Mouse (Mus musculus): Measurements from ENCODE around the gene Ap1ar. TPM values are rescaled to one million over a fixed set of nuclear protein-coding genes. Genes with fewer than 3 reads are reported as not detected.

The Ap1ar gene
- polyA plus RNA-seq, 1 experiment from 2014 or later, result 105 TPM

- Histone ChIP-seq H3K4me1 (no peaks in the 10 kb centered on the region), H3K27me3 (replicated peaks) (peaks cover 26% of the 10 kb centered on the region), H3K9ac (replicated peaks) (no peak overlapping the region), H3K36me3 (no peaks in the 10 kb centered on the region), H3K27ac (replicated peaks) (no peak overlapping the region), H3K4me3 (replicated peaks) (no peak overlapping the region), H3K4me2 (no peak overlapping the region), H3K9me3 (replicated peaks) (no peaks in the 10 kb centered on the region)
- WGBS, result 57% methylated on average over 5 of the region's 5 CpGs
- ATAC-seq (ENCODE audit: low FRiP score), result no peak
These were observed 72.8 kb downstream of the Ap1ar start for GRCm38 (mm10) chr3:127764541-127764940.

- H3K27me3 ChIP-seq (replicated peaks), result peaks cover 34% of the 10 kb centered on the region
- WGBS, result 20% methylated on average over 7 of the region's 7 CpGs
- no peak for ATAC-seq (ENCODE audit: low FRiP score)
These were observed 74.2 kb downstream of the Ap1ar start for GRCm38 (mm10) chr3:127763076-127763612.

GRCm38 (mm10) chr3:127762403-127762802, 74.9 kb downstream of the Ap1ar start:
- no peak for ATAC-seq (ENCODE audit: low FRiP score)
- no peak overlapping the region for H3K27ac ChIP-seq (replicated peaks)
- H3K4me1 ChIP-seq, result peaks cover 3% of the 10 kb centered on the region
- H3K4me3 ChIP-seq (replicated peaks), result no peak overlapping the region
- no peak overlapping the region for H3K4me2 ChIP-seq
- WGBS, result 60% methylated on average over 8 of the region's 8 CpGs
- H3K27me3 ChIP-seq (replicated peaks), result peaks cover 39% of the 10 kb centered on the region
- no peak overlapping the region for H3K9ac ChIP-seq (replicated peaks)
- H3K9me3 ChIP-seq (replicated peaks), result no peaks in the 10 kb centered on the region
- H3K36me3 ChIP-seq, result no peaks in the 10 kb centered on the region

More at GRCm38 (mm10) chr3:127763076-127763612, 74.2 kb downstream of the Ap1ar start:
- H3K9me3 ChIP-seq (replicated peaks), result no peaks in the 10 kb centered on the region
- H3K9ac ChIP-seq (replicated peaks), result no peak overlapping the region
- H3K4me3 ChIP-seq (replicated peaks), result no peak overlapping the region
- no peaks in the 10 kb centered on the region for H3K36me3 ChIP-seq
- H3K27ac ChIP-seq (replicated peaks), result no peak overlapping the region
- no peak overlapping the region for H3K4me2 ChIP-seq
- peaks cover 3% of the 10 kb centered on the region for H3K4me1 ChIP-seq

- Histone ChIP-seq H3K27ac (replicated peaks) (no peak overlapping the region), H3K27me3 (replicated peaks) (peaks cover 69% of the 10 kb centered on the region), H3K4me1 (peaks cover 3% of the 10 kb centered on the region), H3K9ac (replicated peaks) (no peak overlapping the region), H3K4me2 (no peak overlapping the region), H3K9me3 (replicated peaks) (no peaks in the 10 kb centered on the region), H3K36me3 (no peaks in the 10 kb centered on the region), H3K4me3 (replicated peaks) (no peak overlapping the region)
- WGBS, result 17% methylated on average over 8 of the region's 8 CpGs
- no peak; the same call in 1 of the 2 replicates for ATAC-seq (ENCODE audit: low FRiP score)
These were observed 78.1 kb downstream of the Ap1ar start for GRCm38 (mm10) chr3:127759212-127759611.

- Histone ChIP-seq H3K4me3 (replicated peaks) (no peak overlapping the region), H3K4me1 (peaks cover 3% of the 10 kb centered on the region), H3K4me2 (no peak overlapping the region), H3K9me3 (replicated peaks) (no peaks in the 10 kb centered on the region), H3K27ac (replicated peaks) (no peak overlapping the region), H3K36me3 (no peaks in the 10 kb centered on the region), H3K9ac (replicated peaks) (no peak overlapping the region), H3K27me3 (replicated peaks) (peaks cover 73% of the 10 kb centered on the region)
- WGBS, result 14% methylated on average over 4 of the region's 4 CpGs
- ATAC-seq (ENCODE audit: low FRiP score), result no peak; the same call in 1 of the 2 replicates
These were observed 78.5 kb downstream of the Ap1ar start for GRCm38 (mm10) chr3:127758806-127759205.

GRCm38 (mm10) chr3:127757886-127758301, 79.4 kb downstream of the Ap1ar start:
- Histone ChIP-seq H3K9ac (replicated peaks) (no peak overlapping the region), H3K27me3 (replicated peaks) (peaks cover 80% of the 10 kb centered on the region), H3K36me3 (no peaks in the 10 kb centered on the region), H3K27ac (replicated peaks) (no peak overlapping the region), H3K9me3 (replicated peaks) (no peaks in the 10 kb centered on the region), H3K4me1 (peaks cover 3% of the 10 kb centered on the region), H3K4me3 (replicated peaks) (no peak overlapping the region), H3K4me2 (no peak overlapping the region)
- ATAC-seq (ENCODE audit: low FRiP score), result no peak

Other genes starting within 250 kb of the Ap1ar start
- gene Neurog2, start 204.4 kb downstream of the Ap1ar start, polyA plus RNA-seq (2015; fragmentation: Nextera tagmentation; extraction: Ambion mirVana), result 1.8 and 2.8 TPM in 2 replicates
- 0.61 and 0.96 TPM in 2 replicates for gene Alpk1, start 57.0 kb downstream of the Ap1ar start, polyA plus RNA-seq (2015; fragmentation: Nextera tagmentation; extraction: Ambion mirVana)
- 3.6 and 6.0 TPM in 2 replicates for gene Tifa, start 47.7 kb downstream of the Ap1ar start, polyA plus RNA-seq (2015; fragmentation: Nextera tagmentation; extraction: Ambion mirVana)
- gene Fam241a, start 58.8 kb upstream of the Ap1ar start, polyA plus RNA-seq (2015; fragmentation: Nextera tagmentation; extraction: Ambion mirVana), result 7.7 and 8.7 TPM in 2 replicates